Mouse (Mus musculus): ENCODE measurements around the gene Sertad1. TPM values are rescaled to one million over a fixed set of nuclear protein-coding genes. Genes with fewer than 3 reads are reported as not detected.

The Sertad1 gene
- polyA plus RNA-seq, 1 experiment from 2014 or later = 38.8 TPM

GRCm38 (mm10) chr7:27467648-27468047 is 19.1 kb upstream of the Sertad1 start:
- Histone ChIP-seq H3K27ac (ENCODE audit: low read depth, low read length) (no peak overlapping the region), H3K36me3 (ENCODE audit: control insufficient read depth, insufficient read depth, low read length) (peaks cover under 1% of the 10 kb centered on the region; the same call in 1 of the 2 replicates), H3K4me3 (ENCODE audit: low read depth, low read length) (no peak overlapping the region), H3K9me3 (replicated peaks; ENCODE audit: control insufficient read depth, low read length) (no peaks in the 10 kb centered on the region), H3K27me3 (ENCODE audit: control insufficient read depth, insufficient read depth, low read length) (no peaks in the 10 kb centered on the region), H3K9ac (ENCODE audit: low read depth, low read length) (no peak overlapping the region), H3K4me1 (ENCODE audit: control insufficient read depth, insufficient read depth, low read length) (0 out of 2 replicates have a peak, but pooled peaks cover 3% of the 10 kb centered on the region), H3K4me2 (no peak overlapping the region)
- no peak for ATAC-seq (replicated peaks; ENCODE audit: insufficient number of reproducible peaks, low FRiP score, low TSS enrichment)
- 38% methylated on average over 4 of the region's 4 CpGs for WGBS (ENCODE audit: insufficient replicate concordance)

- no peak overlapping the region for H3K4me3 ChIP-seq (ENCODE audit: low read depth, low read length)
- no peak overlapping the region for H3K9ac ChIP-seq (ENCODE audit: low read depth, low read length)
- peaks cover 14% of the 10 kb centered on the region; the same call in 1 of the 2 replicates for H3K4me1 ChIP-seq (ENCODE audit: control insufficient read depth, insufficient read depth, low read length)
- 0 out of 2 replicates have a peak, but pooled peaks cover 2% of the 10 kb centered on the region for H3K36me3 ChIP-seq (ENCODE audit: control insufficient read depth, insufficient read depth, low read length)
- H3K9me3 ChIP-seq (replicated peaks; ENCODE audit: control insufficient read depth, low read length) = no peaks in the 10 kb centered on the region
- H3K27me3 ChIP-seq (ENCODE audit: control insufficient read depth, insufficient read depth, low read length) = no peaks in the 10 kb centered on the region
- WGBS (ENCODE audit: insufficient replicate concordance) = 88% methylated on average over 11 of the region's 11 CpGs
- no peak overlapping the region for H3K27ac ChIP-seq (ENCODE audit: low read depth, low read length)
- ATAC-seq (replicated peaks; ENCODE audit: insufficient number of reproducible peaks, low FRiP score, low TSS enrichment) = no peak
- no peak overlapping the region for H3K4me2 ChIP-seq
These were observed 15.2 kb upstream of the Sertad1 start for GRCm38 (mm10) chr7:27471390-27472120.

GRCm38 (mm10) chr7:27472596-27472995 is 14.1 kb upstream of the Sertad1 start:
- no peak for ATAC-seq (replicated peaks; ENCODE audit: insufficient number of reproducible peaks, low FRiP score, low TSS enrichment)
- Histone ChIP-seq H3K9ac (ENCODE audit: low read depth, low read length) (peak overlapping the region; percentile 59), H3K27ac (ENCODE audit: low read depth, low read length) (peak overlapping the region; percentile 92), H3K4me1 (ENCODE audit: control insufficient read depth, insufficient read depth, low read length) (peaks cover 14% of the 10 kb centered on the region; the same call in 1 of the 2 replicates), H3K9me3 (replicated peaks; ENCODE audit: control insufficient read depth, low read length) (no peaks in the 10 kb centered on the region), H3K36me3 (ENCODE audit: control insufficient read depth, insufficient read depth, low read length) (peaks cover 4% of the 10 kb centered on the region; the same call in 1 of the 2 replicates), H3K27me3 (ENCODE audit: control insufficient read depth, insufficient read depth, low read length) (no peaks in the 10 kb centered on the region), H3K4me2 (peak overlapping the region; percentile 81), H3K4me3 (ENCODE audit: low read depth, low read length) (peak overlapping the region; percentile 85)
- 24% methylated on average over 7 of the region's 7 CpGs for WGBS (ENCODE audit: insufficient replicate concordance)

- H3K27ac ChIP-seq (ENCODE audit: low read depth, low read length) = peak within 1 kb of the TSS; percentile 92
- peaks cover 14% of the 10 kb centered on the region; the same call in 1 of the 2 replicates for H3K4me1 ChIP-seq (ENCODE audit: control insufficient read depth, insufficient read depth, low read length)
- H3K4me3 ChIP-seq (ENCODE audit: low read depth, low read length) = peak within 1 kb of the TSS; percentile 85
- H3K4me2 ChIP-seq = peak within 1 kb of the TSS; percentile 81
- no peaks in the 10 kb centered on the region for H3K9me3 ChIP-seq (replicated peaks; ENCODE audit: control insufficient read depth, low read length)
- WGBS (ENCODE audit: insufficient replicate concordance) = under 1% methylated on average over 36 of the region's 36 CpGs
- peak within 1 kb of the TSS; percentile 87 for H3K9ac ChIP-seq (ENCODE audit: low read depth, low read length)
- ATAC-seq (replicated peaks; ENCODE audit: insufficient number of reproducible peaks, low FRiP score, low TSS enrichment) = peak; percentile 93
- no peaks in the 10 kb centered on the region for H3K27me3 ChIP-seq (ENCODE audit: control insufficient read depth, insufficient read depth, low read length)
- H3K36me3 ChIP-seq (ENCODE audit: control insufficient read depth, insufficient read depth, low read length) = peaks cover 4% of the 10 kb centered on the region; the same call in 1 of the 2 replicates
These were observed 13.4 kb upstream of the Sertad1 start, which contains the start of gene Sertad3 for GRCm38 (mm10) chr7:27473156-27473834. TSS of gene Sertad3 (plus strand) at chr7:27473768.

GRCm38 (mm10) chr7:27473835-27474489 is 12.7 kb upstream of the Sertad1 start:
- peaks cover 4% of the 10 kb centered on the region; the same call in 1 of the 2 replicates for H3K36me3 ChIP-seq (ENCODE audit: control insufficient read depth, insufficient read depth, low read length)
- WGBS (ENCODE audit: insufficient replicate concordance) = under 1% methylated on average over 34 of the region's 34 CpGs
- peak overlapping the region; percentile 87 for H3K9ac ChIP-seq (ENCODE audit: low read depth, low read length)
- H3K27ac ChIP-seq (ENCODE audit: low read depth, low read length) = peak overlapping the region; percentile 92
- ATAC-seq (replicated peaks; ENCODE audit: insufficient number of reproducible peaks, low FRiP score, low TSS enrichment) = no peak
- H3K4me1 ChIP-seq (ENCODE audit: control insufficient read depth, insufficient read depth, low read length) = peaks cover 14% of the 10 kb centered on the region; the same call in 1 of the 2 replicates
- H3K4me3 ChIP-seq (ENCODE audit: low read depth, low read length) = peak overlapping the region; percentile 85
- no peaks in the 10 kb centered on the region for H3K9me3 ChIP-seq (replicated peaks; ENCODE audit: control insufficient read depth, low read length)
- peak overlapping the region; percentile 81 for H3K4me2 ChIP-seq
- no peaks in the 10 kb centered on the region for H3K27me3 ChIP-seq (ENCODE audit: control insufficient read depth, insufficient read depth, low read length)

- ATAC-seq (replicated peaks; ENCODE audit: insufficient number of reproducible peaks, low FRiP score, low TSS enrichment) = peak; percentile 88
- Histone ChIP-seq H3K27me3 (ENCODE audit: control insufficient read depth, insufficient read depth, low read length) (no peaks in the 10 kb centered on the region), H3K4me3 (ENCODE audit: low read depth, low read length) (peak overlapping the region; percentile 85), H3K4me2 (peak overlapping the region; percentile 81), H3K27ac (ENCODE audit: low read depth, low read length) (peak overlapping the region; percentile 92), H3K9ac (ENCODE audit: low read depth, low read length) (peak overlapping the region; percentile 87), H3K36me3 (ENCODE audit: control insufficient read depth, insufficient read depth, low read length) (peaks cover 4% of the 10 kb centered on the region; the same call in 1 of the 2 replicates), H3K9me3 (replicated peaks; ENCODE audit: control insufficient read depth, low read length) (no peaks in the 10 kb centered on the region), H3K4me1 (ENCODE audit: control insufficient read depth, insufficient read depth, low read length) (peaks cover 14% of the 10 kb centered on the region; the same call in 1 of the 2 replicates)
- 0% methylated on average over 23 of the region's 23 CpGs for WGBS (ENCODE audit: insufficient replicate concordance)
These were observed 12.2 kb upstream of the Sertad1 start for GRCm38 (mm10) chr7:27474490-27474954.

- H3K4me3 ChIP-seq (ENCODE audit: low read depth, low read length) = peak overlapping the region; percentile 85
- 89% methylated on average over 2 of the region's 2 CpGs for whole genome bisulfite sequencing (ENCODE audit: insufficient replicate concordance)
These were observed 11.1 kb upstream of the Sertad1 start for GRCm38 (mm10) chr7:27475596-27475995.

GRCm38 (mm10) chr7:27476098-27476635 is 10.5 kb upstream of the Sertad1 start:
- no peaks in the 10 kb centered on the region for H3K27me3 ChIP-seq (ENCODE audit: control insufficient read depth, insufficient read depth, low read length)
- no peak overlapping the region for H3K4me2 ChIP-seq
- ATAC-seq (replicated peaks; ENCODE audit: insufficient number of reproducible peaks, low FRiP score, low TSS enrichment) = no peak
- H3K4me3 ChIP-seq (ENCODE audit: low read depth, low read length) = no peak overlapping the region
- H3K4me1 ChIP-seq (ENCODE audit: control insufficient read depth, insufficient read depth, low read length) = peaks cover 20% of the 10 kb centered on the region; the same call in 1 of the 2 replicates
- H3K36me3 ChIP-seq (ENCODE audit: control insufficient read depth, insufficient read depth, low read length) = peaks cover 4% of the 10 kb centered on the region; the same call in 1 of the 2 replicates
- 90% methylated on average over 14 of the region's 14 CpGs for WGBS (ENCODE audit: insufficient replicate concordance)
- no peaks in the 10 kb centered on the region for H3K9me3 ChIP-seq (replicated peaks; ENCODE audit: control insufficient read depth, low read length)
- H3K27ac ChIP-seq (ENCODE audit: low read depth, low read length) = no peak overlapping the region
- no peak overlapping the region for H3K9ac ChIP-seq (ENCODE audit: low read depth, low read length)

More at GRCm38 (mm10) chr7:27475596-27475995, 11.1 kb upstream of the Sertad1 start:
- H3K4me1 ChIP-seq (ENCODE audit: control insufficient read depth, insufficient read depth, low read length) = peaks cover 14% of the 10 kb centered on the region; the same call in 1 of the 2 replicates
- no peaks in the 10 kb centered on the region for H3K9me3 ChIP-seq (replicated peaks; ENCODE audit: control insufficient read depth, low read length)
- H3K9ac ChIP-seq (ENCODE audit: low read depth, low read length) = 0 out of 2 replicates have a peak overlapping the region, but pooled peaks have one; percentile 16
- H3K27me3 ChIP-seq (ENCODE audit: control insufficient read depth, insufficient read depth, low read length) = no peaks in the 10 kb centered on the region
- no peak overlapping the region for H3K27ac ChIP-seq (ENCODE audit: low read depth, low read length)
- H3K4me2 ChIP-seq = peak overlapping the region; percentile 81
- ATAC-seq (replicated peaks; ENCODE audit: insufficient number of reproducible peaks, low FRiP score, low TSS enrichment) = no peak
- H3K36me3 ChIP-seq (ENCODE audit: control insufficient read depth, insufficient read depth, low read length) = peaks cover 4% of the 10 kb centered on the region; the same call in 1 of the 2 replicates

Measured in heart, embryonic 11.5 days (tissue).